Mouse (Mus musculus): Measurements from ENCODE around the gene Pole2. TPM values are rescaled to one million over a fixed set of nuclear protein-coding genes. Genes with fewer than 3 reads are reported as not detected.
"Not testable (repeated sequence)": the region's sequence is repeated elsewhere in the genome, so short reads cannot be mapped to it uniquely, and the experiment has no call there.

Gene Pole2
- total and polyA plus RNA-seq, 2 experiments = 0.24 to 0.74 TPM

GRCm38 (mm10) chr12:69158765-69159577 is 69.0 kb downstream of the Pole2 start, which contains the start of gene Rps29:
Rps29 (minus strand) TSS chr12:69159186.
- DNase-seq (ENCODE audit: extremely low read depth, low read depth, low spot score) = peak; percentile 97
- not testable (repeated sequence) for H3K79me2 ChIP-seq (ENCODE audit: control insufficient read depth, insufficient read depth, low read length); H3K4me1 ChIP-seq (ENCODE audit: control insufficient read depth, insufficient read depth, low read length); H3K27me3 ChIP-seq (ENCODE audit: control insufficient read depth, insufficient read depth, low read length)
- Histone ChIP-seq H3K9ac (ENCODE audit: low read depth, low read length) (peak within 1 kb of the TSS; percentile 93), H3K27ac (replicated peaks; ENCODE audit: insufficient read depth, low read depth, low read length) (peak within 1 kb of the TSS; percentile 80), H3K4me3 (ENCODE audit: insufficient read depth, low read depth, low read length) (peak within 1 kb of the TSS; percentile 89), H3K36me3 (ENCODE audit: control insufficient read depth, insufficient read depth, low read length) (peaks cover 20% of the 10 kb centered on the region)
- TF ChIP-seq POLR2A (IDR thresholded peaks at IDR 0.05; ENCODE audit: extremely low read depth, insufficient read depth, low read length) = peak; percentile 88
- WGBS = under 1% methylated on average over 60 of the region's 68 CpGs

DNA sequence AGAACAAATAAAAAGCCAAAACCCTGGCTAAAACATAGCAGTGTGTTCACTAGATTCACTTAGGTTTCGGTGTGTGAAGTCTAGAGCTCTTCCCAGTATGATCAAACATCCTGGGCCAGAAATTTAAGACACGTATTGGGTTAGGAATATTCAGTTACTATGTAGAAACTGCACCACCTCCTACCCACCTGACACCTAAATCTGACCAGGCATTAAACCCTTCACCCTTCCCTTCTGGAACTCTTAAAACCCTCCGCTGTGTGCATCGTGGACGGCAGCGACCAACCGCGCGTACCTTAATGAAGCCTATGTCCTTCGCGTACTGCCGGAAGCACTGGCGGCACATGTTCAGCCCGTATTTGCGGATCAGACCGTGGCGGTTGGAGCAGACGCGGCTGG is 69.6 kb downstream of the Pole2 start:
- 0 out of 2 replicates have a peak, but pooled peaks cover 4% of the 10 kb centered on the region for H3K4me1 ChIP-seq (ENCODE audit: control insufficient read depth, insufficient read depth, low read length)
- H3K9ac ChIP-seq (ENCODE audit: low read depth, low read length) = peak overlapping the region; percentile 93
- H3K4me3 ChIP-seq (ENCODE audit: insufficient read depth, low read depth, low read length) = peak overlapping the region; percentile 89
- peak; percentile 26 for DNase-seq (ENCODE audit: extremely low read depth, low read depth, low spot score)
- H3K27me3 ChIP-seq (ENCODE audit: control insufficient read depth, insufficient read depth, low read length) = no peaks in the 10 kb centered on the region
- TF ChIP-seq CTCF (IDR thresholded peaks at IDR 0.05; ENCODE audit: low read depth, low read length) (no peak), POLR2A (IDR thresholded peaks at IDR 0.05; ENCODE audit: extremely low read depth, insufficient read depth, low read length) (no peak)
- WGBS = 0% methylated on average over 19 of the region's 19 CpGs
- H3K27ac ChIP-seq (replicated peaks; ENCODE audit: insufficient read depth, low read depth, low read length) = peak overlapping the region; percentile 80
- peaks cover 20% of the 10 kb centered on the region for H3K36me3 ChIP-seq (ENCODE audit: control insufficient read depth, insufficient read depth, low read length)
- no peaks in the 10 kb centered on the region for H3K79me2 ChIP-seq (ENCODE audit: control insufficient read depth, insufficient read depth, low read length)

GRCm38 (mm10) chr12:69157107-69157506 is 70.9 kb downstream of the Pole2 start:
- H3K27me3 ChIP-seq (ENCODE audit: control insufficient read depth, insufficient read depth, low read length) = no peaks in the 10 kb centered on the region
- no peak overlapping the region for H3K9ac ChIP-seq (ENCODE audit: low read depth, low read length)
- H3K4me3 ChIP-seq (ENCODE audit: insufficient read depth, low read depth, low read length) = no peak overlapping the region
- peaks cover 20% of the 10 kb centered on the region for H3K36me3 ChIP-seq (ENCODE audit: control insufficient read depth, insufficient read depth, low read length)
- 91% methylated on average over 2 of the region's 2 CpGs for WGBS
- TF ChIP-seq CTCF (IDR thresholded peaks at IDR 0.05; ENCODE audit: low read depth, low read length) (no peak), POLR2A (IDR thresholded peaks at IDR 0.05; ENCODE audit: extremely low read depth, insufficient read depth, low read length) (no peak)
- H3K4me1 ChIP-seq (ENCODE audit: control insufficient read depth, insufficient read depth, low read length) = 0 out of 2 replicates have a peak, but pooled peaks cover 4% of the 10 kb centered on the region
- no peak overlapping the region for H3K27ac ChIP-seq (replicated peaks; ENCODE audit: insufficient read depth, low read depth, low read length)
- DNase-seq (ENCODE audit: extremely low read depth, low read depth, low spot score) = no peak
- no peaks in the 10 kb centered on the region for H3K79me2 ChIP-seq (ENCODE audit: control insufficient read depth, insufficient read depth, low read length)

- no peak overlapping the region for H3K9ac ChIP-seq (ENCODE audit: low read depth, low read length)
- no peak overlapping the region for H3K27ac ChIP-seq (replicated peaks; ENCODE audit: insufficient read depth, low read depth, low read length)
- no peak overlapping the region for H3K4me3 ChIP-seq (ENCODE audit: insufficient read depth, low read depth, low read length)
- whole genome bisulfite sequencing = 62% methylated on average over 4 of the region's 4 CpGs
- H3K79me2 ChIP-seq (ENCODE audit: control insufficient read depth, insufficient read depth, low read length) = no peaks in the 10 kb centered on the region
- 0 out of 2 replicates have a peak, but pooled peaks cover 4% of the 10 kb centered on the region for H3K4me1 ChIP-seq (ENCODE audit: control insufficient read depth, insufficient read depth, low read length)
- H3K27me3 ChIP-seq (ENCODE audit: control insufficient read depth, insufficient read depth, low read length) = no peaks in the 10 kb centered on the region
- TF ChIP-seq CTCF (IDR thresholded peaks at IDR 0.05; ENCODE audit: low read depth, low read length) (no peak), POLR2A (IDR thresholded peaks at IDR 0.05; ENCODE audit: extremely low read depth, insufficient read depth, low read length) (no peak)
- H3K36me3 ChIP-seq (ENCODE audit: control insufficient read depth, insufficient read depth, low read length) = peaks cover 20% of the 10 kb centered on the region
- peak; percentile 51 for DNase-seq (ENCODE audit: extremely low read depth, low read depth, low spot score)
Measured at GRCm38 (mm10) chr12:69156436-69156835, 71.6 kb downstream of the Pole2 start.

GRCm38 (mm10) chr12:69155923-69156322 is 72.1 kb downstream of the Pole2 start:
- WGBS = 77% methylated on average over 2 of the region's 2 CpGs
- Histone ChIP-seq H3K4me1 (ENCODE audit: control insufficient read depth, insufficient read depth, low read length) (0 out of 2 replicates have a peak, but pooled peaks cover 4% of the 10 kb centered on the region), H3K79me2 (ENCODE audit: control insufficient read depth, insufficient read depth, low read length) (no peaks in the 10 kb centered on the region), H3K36me3 (ENCODE audit: control insufficient read depth, insufficient read depth, low read length) (peaks cover 20% of the 10 kb centered on the region), H3K9ac (ENCODE audit: low read depth, low read length) (no peak overlapping the region), H3K27ac (replicated peaks; ENCODE audit: insufficient read depth, low read depth, low read length) (no peak overlapping the region), H3K4me3 (ENCODE audit: insufficient read depth, low read depth, low read length) (no peak overlapping the region), H3K27me3 (ENCODE audit: control insufficient read depth, insufficient read depth, low read length) (no peaks in the 10 kb centered on the region)
- no peak for DNase-seq (ENCODE audit: extremely low read depth, low read depth, low spot score)
- TF ChIP-seq CTCF (IDR thresholded peaks at IDR 0.05; ENCODE audit: low read depth, low read length) = no peak
- TF ChIP-seq POLR2A (IDR thresholded peaks at IDR 0.05; ENCODE audit: extremely low read depth, insufficient read depth, low read length) = no peak

Other genes starting within 250 kb of the Pole2 start
- 137 and 202 TPM in 2 replicates for gene Rps29, start 69.0 kb downstream of the Pole2 start, total RNA-seq (2014; rRNA removed)
- 779 and 865 TPM in 2 replicates for gene Rps29, start 69.0 kb downstream of the Pole2 start, polyA plus RNA-seq (2012; rRNA removed)
- 0.67 TPM in 1 of 2 replicates, not detected in the other for gene Lrr1, start 59.4 kb downstream of the Pole2 start, total RNA-seq (2014; rRNA removed)
- gene Lrr1, start 59.4 kb downstream of the Pole2 start, polyA plus RNA-seq (2012; rRNA removed) = not detected in 2 replicates
- gene Rpl36al, start 44.1 kb downstream of the Pole2 start, total RNA-seq (2014; rRNA removed) = 412 and 466 TPM in 2 replicates
- 129 and 148 TPM in 2 replicates for gene Rpl36al, start 44.1 kb downstream of the Pole2 start, polyA plus RNA-seq (2012; rRNA removed)
- 33.9 and 34.0 TPM in 2 replicates for gene Mgat2, start 44.0 kb downstream of the Pole2 start, total RNA-seq (2014; rRNA removed)
- gene Mgat2, start 44.0 kb downstream of the Pole2 start, polyA plus RNA-seq (2012; rRNA removed) = 15.8 and 16.7 TPM in 2 replicates
- gene Gm49383, start 31.1 kb downstream of the Pole2 start, total RNA-seq (2014; rRNA removed) = 2.4 and 3.3 TPM in 2 replicates
- gene Gm49383, start 31.1 kb downstream of the Pole2 start, polyA plus RNA-seq (2012; rRNA removed) = 1.1 and 1.8 TPM in 2 replicates
- 0.74 and 1.0 TPM in 2 replicates for gene Dnaaf2, start 29.8 kb downstream of the Pole2 start, total RNA-seq (2014; rRNA removed)
- 0.64 and 1.1 TPM in 2 replicates for gene Dnaaf2, start 29.8 kb downstream of the Pole2 start, polyA plus RNA-seq (2012; rRNA removed)
- 0.92 and 1.5 TPM in 2 replicates for gene Gm49384, start 23.9 kb downstream of the Pole2 start, total RNA-seq (2014; rRNA removed)
- gene Gm49384, start 23.9 kb downstream of the Pole2 start, polyA plus RNA-seq (2012; rRNA removed) = 0.87 TPM in 1 of 2 replicates, not detected in the other
- 0.46 and 0.67 TPM in 2 replicates for gene Klhdc1, start 13.0 kb upstream of the Pole2 start, total RNA-seq (2014; rRNA removed)
- 0.07 and 0.10 TPM in 2 replicates for gene Klhdc1, start 13.0 kb upstream of the Pole2 start, polyA plus RNA-seq (2012; rRNA removed)
- 40.5 and 43.0 TPM in 2 replicates for gene Klhdc2, start 68.5 kb upstream of the Pole2 start, total RNA-seq (2014; rRNA removed)
- gene Klhdc2, start 68.5 kb upstream of the Pole2 start, polyA plus RNA-seq (2012; rRNA removed) = 22.2 TPM in 2 replicates
- gene Nemf, start 129.0 kb upstream of the Pole2 start, total RNA-seq (2014; rRNA removed) = 14.6 and 16.0 TPM in 2 replicates
- gene Nemf, start 129.0 kb upstream of the Pole2 start, polyA plus RNA-seq (2012; rRNA removed) = 1.7 and 2.2 TPM in 2 replicates
- 40.7 and 48.3 TPM in 2 replicates for gene Arf6, start 144.0 kb upstream of the Pole2 start, total RNA-seq (2014; rRNA removed)
- 62.7 and 66.7 TPM in 2 replicates for gene Arf6, start 144.0 kb upstream of the Pole2 start, polyA plus RNA-seq (2012; rRNA removed)
- 0.20 and 0.37 TPM in 2 replicates for gene Gm9887, start 144.3 kb upstream of the Pole2 start, total RNA-seq (2014; rRNA removed)
- gene Gm9887, start 144.3 kb upstream of the Pole2 start, polyA plus RNA-seq (2012; rRNA removed) = 0.48 and 0.85 TPM in 2 replicates

Data from liver, adult 2 months (tissue).